Mouse (Mus musculus) right cerebral cortex, postnatal 25 days (tissue): ENCODE results near the gene Hltf.
"Not testable (repeated sequence)": the region's sequence is repeated elsewhere in the genome, so short reads cannot be mapped to it uniquely, and the experiment has no call there.

ENCODE experiments used
- DNase-seq: peaks from one replicate; pipeline ENCODE4 v3.0.0; 2022

Gene Hltf

DNA sequence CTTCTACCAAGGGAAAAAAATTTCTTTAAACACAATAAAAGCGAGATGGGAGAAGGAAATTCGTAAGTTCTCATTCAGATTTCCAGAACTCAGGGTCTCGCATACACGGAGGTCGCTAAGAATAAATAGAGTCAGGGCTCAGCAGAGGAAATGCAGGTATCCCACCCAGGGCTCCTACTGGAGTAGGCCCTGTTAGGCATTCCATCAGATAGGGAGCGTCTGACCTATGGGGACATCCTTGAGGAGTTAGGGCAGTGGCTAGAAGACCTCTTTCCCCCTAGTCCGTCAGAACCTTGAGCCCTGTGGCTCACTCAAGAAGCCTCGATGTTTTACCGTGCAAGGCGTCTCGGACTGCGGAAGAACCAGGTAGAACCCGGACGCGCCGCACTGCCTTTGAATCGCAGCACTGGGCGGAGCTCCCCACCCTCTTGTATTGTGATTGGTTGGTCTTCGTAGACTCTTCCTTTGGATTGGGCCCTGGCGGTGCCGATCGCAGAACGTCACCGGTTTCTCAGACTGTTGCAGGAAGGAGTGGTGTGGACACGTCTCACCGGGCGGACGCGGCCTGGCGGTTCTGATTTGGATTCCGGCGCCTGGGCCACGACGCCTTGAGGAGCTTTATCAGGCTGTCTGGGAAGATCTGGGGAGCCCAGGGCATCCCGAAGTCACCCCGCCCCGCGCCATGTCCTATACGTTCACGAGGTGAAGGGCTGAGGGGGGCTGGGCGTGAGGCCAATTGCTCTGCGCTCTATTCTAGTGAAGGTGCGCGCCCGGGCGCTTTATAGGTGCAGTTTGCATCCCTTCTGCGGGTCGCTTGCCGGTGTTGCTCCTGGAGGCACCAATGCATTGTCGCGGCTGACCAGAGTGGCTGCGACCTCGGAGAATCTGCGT, at the start of gene Hltf:
Gene Hltf (plus strand): TSS at position 506 of the 891 bp plus-strand sequence.
- peak; percentile 95 for DNase-seq

DNA sequence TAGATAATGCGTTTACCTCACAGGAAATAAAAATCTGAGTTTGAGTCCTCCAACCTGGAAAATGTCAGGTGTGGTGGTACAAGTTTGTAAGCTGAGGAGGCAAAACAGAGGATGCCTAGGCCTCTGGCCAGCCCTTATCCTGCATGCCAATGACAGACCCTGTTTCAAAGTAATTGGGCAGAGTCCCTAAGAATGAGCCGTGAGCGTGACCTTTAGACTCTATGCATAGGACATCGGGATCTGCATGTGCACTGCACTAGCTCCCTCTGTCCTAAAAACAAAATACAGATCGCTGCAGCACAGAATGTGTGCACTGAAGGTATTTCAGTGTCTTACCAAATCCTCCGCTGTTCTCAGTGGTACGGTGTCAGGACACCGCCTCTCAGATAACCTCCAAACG, 47.1 kb upstream of the Hltf start:
- DNase-seq: no peak

DNA sequence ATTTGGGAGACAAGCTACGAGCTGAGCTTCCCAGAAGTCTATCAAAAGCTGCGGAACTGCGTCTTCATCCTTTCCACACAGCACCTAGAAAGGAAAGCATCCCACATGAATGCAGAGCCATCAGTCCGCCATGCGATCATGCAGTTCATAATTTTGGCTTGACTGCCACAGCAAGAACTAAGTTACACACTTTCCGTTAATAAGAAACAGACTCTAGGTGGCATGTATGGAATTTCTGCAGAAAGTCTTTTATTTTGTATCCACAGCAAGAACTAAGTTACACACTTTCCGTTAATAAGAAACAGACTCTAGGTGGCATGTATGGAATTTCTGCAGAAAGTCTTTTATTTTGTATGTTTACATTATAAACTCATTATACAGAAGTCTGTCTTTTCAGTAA, 46.7 kb upstream of the Hltf start:
- not testable (repeated sequence) for DNase-seq

DNA sequence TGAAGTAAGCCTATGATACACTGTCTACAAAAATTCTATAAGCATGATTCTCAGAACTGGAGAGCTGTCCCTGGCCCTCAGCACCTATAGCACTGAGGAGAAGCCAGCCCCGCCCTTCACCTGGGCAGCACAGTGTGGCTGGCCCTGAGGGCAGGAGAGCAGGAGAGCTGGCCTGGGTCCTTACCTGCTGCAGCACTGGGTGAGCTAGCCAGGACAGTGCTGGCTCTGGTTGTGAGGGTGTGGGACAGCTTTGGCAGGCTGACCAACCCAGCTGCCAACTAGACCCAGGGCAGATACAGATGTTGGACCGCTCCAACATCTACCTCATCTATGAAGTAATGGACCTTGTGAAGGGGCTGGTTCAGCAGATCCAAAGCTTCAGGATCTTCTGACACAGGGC, 43.2 kb upstream of the Hltf start:
- no peak for DNase-seq

DNA sequence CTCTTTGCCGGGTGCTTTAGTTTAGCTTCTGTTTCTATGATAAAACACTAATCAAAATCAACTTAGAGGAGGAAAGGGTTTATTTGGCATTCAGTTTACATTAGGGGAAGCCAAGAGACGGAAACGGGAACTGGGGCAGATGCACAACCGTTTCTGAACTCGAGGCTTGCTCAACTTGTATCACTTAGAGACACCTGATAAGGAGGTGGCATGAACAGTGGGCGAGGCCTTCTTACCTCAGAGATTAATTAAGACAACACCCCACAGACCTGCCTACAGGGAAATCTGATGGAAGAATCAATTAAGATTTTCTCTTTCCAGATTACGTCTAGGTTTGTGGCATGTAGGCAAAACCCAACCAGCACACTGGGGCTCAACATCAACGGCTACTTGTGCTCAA, 39.5 kb upstream of the Hltf start:
- no peak for DNase-seq

DNA sequence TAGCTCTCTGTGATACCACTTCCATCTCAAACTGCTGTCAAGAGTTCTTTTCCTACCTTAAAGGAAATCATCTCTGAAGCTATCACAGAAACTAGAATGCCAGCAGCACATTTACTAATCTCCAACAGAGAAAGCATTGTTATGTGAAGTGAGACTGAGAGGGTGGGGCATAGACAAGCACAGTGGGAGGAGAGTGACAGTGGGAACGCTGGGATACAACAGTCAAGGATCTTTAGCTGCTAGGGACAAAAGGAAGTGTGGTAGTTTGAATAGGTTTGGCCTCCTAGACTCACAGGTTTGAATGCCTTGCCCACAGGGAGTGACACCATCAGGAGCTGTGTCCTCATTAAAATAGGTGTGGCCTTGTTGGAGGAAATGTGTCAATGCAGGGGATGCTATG, 33.8 kb upstream of the Hltf start:
- DNase-seq: no peak

DNA sequence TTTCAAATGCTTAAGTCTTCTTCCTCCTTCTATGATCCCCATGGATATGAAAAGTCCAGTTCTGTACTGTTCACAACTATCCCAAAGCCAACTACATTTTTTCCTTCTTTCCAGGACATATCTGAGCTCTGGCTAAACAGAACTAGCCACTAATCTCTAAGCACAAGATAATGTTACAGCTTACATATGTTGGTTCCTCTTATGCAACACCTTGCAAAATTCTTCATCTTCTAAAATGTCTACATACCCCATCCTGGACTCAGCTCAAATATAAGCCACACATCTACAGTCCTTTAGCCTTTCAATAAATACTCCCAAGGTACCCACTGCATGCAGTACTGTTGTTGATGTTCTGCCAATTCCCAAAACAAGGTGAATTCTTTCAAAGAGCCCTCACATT, 31.1 kb upstream of the Hltf start:
- no peak for DNase-seq

DNA sequence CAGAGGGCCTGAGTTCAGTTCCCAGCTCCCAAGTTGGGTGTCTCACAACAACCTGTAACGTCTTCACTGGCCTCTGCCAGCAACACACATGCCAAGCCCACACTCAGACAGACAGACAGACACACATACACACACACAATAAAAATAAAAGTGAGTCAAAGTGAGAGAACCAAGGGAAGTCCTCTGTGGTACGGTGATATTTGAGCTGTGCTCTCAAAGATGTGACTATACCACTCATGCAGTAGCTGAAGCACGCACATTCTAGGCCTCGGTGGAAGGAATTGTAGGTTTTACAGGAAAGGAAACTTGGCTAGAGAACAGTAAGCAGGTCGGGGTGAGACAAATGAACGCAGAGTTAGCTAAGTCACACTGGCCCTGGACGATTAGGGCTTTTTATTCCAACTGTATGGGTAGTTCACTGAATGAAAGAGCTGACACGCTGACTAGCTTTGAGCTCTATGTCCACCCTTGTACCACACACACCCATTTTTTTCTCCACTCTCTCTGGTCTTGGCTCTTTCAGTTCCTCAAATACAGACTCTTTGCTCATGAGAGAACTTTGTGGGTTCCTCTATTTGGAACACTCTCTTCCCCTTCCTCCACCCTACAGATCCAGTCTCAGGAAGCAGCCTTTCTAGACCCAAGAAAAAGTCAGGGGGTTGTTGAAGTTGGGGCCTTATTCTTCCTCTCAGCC, 30.5 kb upstream of the Hltf start:
- no peak for DNase-seq

DNA sequence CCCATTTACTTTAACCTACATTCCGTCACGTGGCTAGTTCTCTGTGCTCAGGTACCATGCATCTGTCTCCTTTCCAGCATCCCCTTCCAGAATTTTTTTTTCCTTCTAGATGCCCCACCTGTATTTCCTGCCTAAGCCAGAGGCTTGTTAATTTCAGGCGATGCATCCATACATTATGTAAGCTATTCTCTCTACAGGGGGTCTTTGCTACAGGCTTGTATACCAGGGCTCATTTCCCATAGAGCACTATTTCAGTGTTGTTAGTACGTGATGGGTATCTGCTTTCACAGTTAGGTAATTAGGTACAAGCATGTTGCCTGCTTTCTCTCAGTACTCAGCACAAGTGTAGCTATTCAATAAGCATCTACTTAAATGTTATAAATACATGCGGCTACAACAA, 29.8 kb upstream of the Hltf start:
- no peak for DNase-seq

DNA sequence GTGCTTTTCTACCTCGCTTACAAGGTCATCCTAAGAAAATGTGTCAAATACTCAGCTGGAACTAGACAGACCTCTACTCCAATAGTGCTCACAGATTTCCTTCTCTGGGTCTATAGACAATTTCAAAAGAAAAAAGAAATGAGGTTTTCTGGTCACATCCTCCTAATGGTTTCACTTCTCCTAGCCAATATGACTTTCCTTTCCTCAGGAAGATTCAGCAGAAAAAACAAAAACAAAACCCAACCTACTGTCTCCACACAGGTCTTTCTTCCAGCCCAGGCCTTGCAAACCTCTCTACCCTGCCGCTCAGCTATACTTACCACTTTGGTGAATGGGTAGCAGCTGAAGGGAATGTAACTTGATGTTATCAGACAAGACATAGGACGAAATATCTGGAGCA, 29.0 kb upstream of the Hltf start:
- no peak for DNase-seq

DNA sequence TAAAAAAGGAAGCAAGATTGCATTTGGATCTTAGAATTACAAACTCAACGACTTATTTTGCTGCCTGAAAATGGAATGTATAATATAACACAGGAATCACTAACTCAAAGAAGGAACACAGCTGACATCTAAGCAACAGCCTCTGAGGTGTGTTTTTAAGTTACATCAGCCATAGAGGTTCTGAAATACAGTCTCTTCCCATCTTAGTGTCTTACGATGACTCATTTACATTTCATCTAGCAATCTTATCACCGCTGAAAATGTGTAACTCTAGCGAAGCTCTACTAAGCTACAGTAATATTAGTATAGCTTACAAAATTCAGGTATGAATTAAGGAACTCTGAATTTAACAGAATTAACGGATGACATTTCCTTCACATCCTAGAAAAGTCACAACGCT, 26.8 kb upstream of the Hltf start:
- DNase-seq: no peak

DNA sequence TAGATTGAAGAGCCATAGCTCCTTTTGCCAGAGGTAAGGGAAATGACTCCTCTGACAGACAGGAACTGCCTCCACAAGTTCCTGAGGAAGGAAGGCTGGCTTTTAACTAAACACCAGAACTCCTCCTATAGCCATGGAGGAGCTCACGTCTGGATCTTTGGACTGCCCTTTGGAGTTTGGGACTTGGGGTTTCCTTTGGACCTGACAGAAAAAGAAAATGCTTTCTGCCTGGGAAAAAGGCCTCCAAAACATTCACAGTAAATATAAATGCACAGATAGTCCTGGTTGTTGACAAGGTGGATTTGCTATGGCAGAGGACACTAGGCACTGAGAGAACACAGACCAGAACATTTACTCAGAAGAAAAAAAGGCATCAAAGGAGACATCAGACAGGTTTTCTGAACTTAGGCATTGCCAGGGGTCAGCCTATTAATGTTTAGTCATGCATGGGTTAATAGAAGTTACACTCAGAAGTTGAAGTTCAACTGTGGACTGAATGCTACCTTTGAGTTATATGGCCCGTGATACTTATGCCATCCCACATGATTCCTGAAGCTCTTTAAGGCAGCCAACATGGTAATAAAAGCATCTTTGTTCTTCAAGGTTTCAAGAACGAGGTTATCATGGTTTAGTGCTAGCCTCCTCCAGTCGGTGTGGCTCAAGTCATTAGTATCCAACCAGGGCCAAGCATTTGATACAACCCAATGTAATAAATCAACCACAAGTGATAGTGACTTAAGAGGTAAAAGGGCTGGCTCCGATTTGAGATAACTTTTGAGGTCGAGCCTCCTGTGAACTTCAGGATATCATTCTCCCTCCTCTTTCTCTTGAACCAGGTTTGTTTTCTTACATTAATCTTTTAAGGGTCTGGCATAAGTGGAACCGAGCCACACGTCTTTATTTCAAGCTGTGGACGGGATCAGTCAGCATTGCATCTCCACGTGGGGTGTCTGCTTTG, 23.6 kb upstream of the Hltf start:
- no peak for DNase-seq

DNA sequence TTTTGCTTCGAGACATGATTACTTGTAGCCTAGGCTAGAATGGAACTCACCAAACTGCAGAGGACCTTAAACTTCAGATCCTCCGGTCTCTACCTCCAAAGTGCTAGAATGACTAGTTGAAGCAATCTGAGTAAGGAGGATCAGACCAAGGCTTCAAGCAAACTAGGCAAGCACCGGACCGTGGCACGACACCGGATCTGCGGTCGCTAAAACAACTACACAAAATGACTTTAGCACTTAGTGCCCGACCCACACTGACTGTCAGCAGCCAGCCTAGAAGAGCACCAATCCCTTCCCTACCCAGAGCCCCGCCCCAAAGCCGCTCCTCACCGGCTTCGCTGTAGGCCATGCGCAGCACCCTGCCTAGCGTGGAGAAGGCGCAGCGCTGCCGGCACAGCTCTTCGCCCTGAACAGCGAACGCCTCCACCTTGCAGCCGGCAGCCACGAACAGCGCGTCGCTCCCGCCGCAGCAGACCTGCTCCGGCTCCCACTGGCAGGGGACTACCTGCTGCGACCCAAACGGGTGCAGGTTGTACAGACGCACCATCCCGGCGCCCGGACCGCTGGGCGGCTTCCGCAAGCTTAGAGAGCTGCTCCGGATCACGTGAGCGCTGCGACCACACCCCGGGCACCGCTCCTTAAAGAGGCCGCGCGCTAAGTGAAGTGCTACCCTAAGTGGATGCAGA, 22.7 kb upstream of the Hltf start, which contains the start of gene Hps3:
Gene Hps3 (minus strand): TSS at position 597 of the 686 bp plus-strand sequence.
- DNase-seq: peak; percentile 90

DNA sequence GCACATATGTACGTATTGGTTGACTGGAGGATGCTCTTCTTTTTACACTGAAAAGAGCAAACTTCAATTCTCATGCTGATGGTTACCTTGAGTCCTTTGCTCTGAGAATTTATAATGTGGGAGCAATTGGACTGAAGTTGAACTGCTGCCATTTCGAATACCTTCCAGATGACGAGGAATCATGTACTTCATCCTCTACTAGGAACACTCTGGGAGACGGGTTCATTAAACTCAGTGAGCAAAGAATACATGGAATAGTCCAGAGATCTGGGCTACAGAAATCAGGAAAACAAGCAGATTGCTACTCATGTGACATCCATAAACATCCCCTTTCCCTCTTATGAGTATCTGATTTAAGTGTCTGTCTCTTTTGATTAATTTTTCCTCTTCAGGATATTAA, 21.5 kb upstream of the Hltf start:
- DNase-seq: no peak

DNA sequence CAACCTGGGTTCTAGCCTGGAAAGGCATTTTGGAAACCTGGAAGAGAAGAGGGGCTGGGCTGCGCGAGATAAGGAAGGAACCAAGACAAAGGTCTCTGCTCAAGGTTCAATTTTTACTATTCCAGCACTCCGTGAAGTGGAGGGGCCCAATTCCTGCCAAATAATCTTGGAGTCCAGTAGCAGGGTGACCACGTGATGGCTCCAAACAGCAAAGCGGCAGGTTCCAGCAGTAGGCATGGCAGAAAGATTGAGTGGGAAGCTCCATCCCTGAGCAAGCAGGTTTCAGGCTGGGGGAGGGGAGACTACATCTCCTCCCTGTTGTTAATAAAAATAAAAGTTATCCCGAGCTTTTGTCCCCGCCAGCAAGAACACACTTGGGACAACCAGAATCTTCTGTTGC, 16.1 kb upstream of the Hltf start:
- not testable (repeated sequence) for DNase-seq

DNA sequence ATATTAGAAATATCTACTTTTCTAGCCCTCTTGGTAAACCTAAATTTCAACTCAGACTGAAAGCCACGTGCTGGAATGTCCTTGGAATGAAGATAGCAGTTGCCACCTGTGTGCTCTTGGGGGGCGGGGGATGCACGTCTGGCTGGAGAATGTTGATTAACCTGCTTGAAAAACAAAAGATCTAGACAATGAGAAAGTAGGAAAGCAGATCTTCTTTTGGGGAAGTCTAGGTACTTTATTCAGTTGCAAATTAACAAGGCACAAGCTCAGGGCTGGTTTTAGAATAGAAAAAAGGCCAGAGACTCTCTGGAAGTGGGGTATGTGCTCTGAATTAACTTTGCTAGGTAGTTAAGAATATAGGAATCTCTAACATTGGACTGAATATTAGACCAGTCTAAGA, 12.9 kb upstream of the Hltf start:
- not testable (repeated sequence) for DNase-seq

DNA sequence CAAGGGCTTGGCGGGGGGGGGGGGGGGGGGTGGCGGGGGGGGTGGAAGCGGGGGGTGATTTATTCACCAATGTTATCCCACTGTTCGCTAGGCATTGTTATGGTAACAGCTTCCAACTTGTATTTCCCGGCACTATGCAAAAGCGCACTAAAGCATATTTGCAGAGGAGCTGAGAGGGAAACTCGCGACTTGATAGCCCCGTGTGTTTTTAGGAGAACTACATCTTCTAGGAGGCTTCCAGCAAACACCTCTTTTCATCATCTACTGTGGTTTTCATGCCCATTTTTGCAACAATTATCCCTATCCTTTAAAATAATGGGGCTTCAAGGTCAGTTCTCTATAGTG, 558 bp downstream of the Hltf start:
- no peak for DNase-seq

DNA sequence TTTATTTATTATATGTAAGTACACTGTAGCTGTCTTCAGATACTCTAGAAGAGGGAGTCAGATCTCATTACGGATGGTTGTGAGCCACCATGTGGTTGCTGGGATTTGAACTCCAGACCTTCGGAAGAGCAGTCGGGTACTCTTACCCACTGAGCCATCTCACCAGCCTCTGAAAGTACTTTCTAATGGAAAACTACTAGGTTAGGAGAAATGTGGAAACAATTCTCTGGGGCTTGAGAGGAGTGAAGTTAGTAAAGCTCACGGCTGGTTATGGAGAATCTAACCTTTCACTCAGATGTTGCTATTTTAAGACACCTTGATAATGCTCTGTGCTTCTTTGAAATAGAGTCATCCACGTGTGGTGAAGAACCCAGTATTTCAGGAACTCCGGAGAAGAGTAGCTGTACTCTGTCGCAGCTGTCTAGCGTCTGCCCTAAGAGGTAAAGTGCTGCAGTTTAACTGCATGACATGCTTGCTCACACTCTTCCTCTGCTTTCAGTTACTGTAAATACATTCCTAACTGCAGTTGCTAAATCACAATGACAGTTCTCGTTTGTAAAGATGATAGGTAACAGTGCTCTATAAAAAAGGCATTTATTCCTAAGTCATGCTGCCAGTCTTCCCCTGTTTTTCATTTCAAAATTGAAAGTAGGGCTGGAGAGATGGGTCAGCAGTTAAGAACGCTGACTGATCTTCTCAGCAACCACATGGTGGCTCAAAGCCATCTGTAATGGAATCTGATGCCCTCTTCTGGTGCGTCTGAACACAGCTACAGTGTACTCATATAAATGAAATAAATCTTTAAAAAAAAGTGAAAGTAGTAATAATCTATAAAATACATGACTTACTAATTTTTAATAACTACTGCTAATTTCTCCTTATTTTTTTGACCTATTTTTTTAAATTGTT, 18.8 kb downstream of the Hltf start:
- no peak for DNase-seq

DNA sequence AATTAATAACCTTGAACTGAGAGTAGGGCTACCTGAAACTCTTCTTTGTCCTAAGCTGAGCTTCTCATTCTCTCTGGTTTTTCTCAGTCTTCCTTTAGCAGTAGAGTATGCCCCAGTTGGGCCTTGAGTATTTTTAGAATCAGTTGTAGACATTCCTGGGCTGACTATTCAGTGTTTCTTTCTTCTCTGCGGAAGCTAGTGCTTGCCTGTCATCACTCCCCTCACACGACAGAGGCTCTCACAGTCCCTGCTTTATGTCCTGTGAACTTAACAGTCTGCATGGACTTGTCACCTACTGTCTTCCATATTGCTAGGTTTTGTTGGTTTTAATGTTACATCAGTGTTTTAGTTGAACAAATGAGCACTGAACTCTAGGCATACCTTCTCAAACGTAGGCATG, 24.6 kb downstream of the Hltf start:
- no peak for DNase-seq

DNA sequence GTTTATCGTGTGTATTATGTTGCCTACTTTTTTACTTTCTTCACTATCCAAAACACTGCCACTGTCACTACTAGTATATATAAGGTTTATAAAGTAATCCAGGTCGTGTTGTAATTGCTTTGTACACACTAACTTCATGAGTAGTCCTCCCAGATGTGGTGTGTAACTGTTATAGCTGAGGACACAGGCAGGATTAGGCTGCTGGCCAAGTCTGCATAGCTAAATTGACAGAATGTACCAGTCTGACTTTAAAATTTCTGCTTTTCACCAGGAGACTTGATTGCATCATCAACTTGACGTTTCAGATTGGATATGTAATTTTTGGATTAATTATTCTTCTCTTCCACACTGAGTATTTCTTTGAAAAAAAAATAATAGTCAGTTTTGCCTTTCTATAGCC, 46.2 kb downstream of the Hltf start:
- DNase-seq: no peak

DNA sequence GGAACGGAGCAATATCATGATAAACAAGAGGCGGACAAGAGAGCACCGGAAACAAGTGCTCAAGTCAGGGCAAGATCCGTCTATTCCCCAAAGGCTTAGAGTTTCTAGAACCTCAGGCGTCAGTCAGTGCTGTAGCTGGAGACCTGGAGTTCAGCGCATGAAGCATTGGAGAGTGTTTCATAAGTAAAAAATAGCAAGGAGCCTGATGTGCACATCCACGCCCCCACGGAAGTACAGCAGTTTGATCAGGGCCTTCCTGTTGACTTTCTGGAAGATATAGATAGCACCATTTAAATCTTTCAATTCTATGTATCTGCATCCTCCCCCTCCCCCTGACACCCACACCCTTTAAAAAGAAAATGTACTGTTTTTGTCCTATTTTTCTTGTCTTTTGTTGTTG, 46.7 kb downstream of the Hltf start:
- DNase-seq: no peak

DNA sequence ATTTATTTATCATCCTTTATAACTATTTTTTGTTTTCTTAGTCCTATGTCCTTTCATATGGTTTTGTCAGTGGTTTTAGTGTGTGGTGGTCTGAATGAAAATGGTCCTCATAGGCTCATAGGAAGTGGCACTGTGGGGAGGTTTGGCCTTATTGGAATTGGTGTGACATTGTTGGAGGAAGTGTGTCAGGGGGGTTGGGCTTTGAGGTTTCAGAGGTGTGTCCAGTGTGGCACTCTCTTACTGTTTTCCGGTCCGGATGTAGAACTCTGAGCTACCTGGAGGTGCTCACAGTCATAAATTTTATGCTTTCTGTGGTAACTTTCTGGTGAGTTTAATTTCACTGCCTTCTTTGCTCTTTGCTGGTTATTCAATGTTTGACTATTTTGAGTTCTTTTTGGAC, 47.2 kb downstream of the Hltf start:
- no peak for DNase-seq
